Mouse (Mus musculus): ENCODE measurements around the gene Rpl21.

The Rpl21 gene

GRCm38 (mm10) chr5:146833673-146834201 is 1.0 kb downstream of the Rpl21 start:
- DNase-seq (ENCODE audit: low read depth, low spot score): no peak

DNA sequence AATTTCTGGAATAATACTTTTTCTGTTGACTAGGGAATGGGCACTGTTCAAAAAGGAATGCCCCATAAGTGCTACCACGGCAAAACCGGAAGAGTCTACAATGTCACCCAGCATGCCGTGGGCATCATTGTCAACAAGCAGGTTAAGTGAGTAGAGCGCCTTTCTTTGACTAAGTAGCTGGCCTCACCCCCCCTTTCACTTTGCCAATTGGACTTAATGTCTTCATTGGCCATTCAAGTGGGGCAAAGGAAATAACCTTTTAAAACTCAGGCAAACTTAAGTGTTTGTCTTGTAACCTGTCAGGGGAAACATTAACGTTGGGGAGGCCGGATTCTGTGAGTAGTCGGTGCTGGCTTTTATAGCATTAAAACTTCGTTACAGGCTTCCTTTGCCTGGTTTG is 2.3 kb downstream of the Rpl21 start:
- DNase-seq (ENCODE audit: low read depth, low spot score): no peak

DNA sequence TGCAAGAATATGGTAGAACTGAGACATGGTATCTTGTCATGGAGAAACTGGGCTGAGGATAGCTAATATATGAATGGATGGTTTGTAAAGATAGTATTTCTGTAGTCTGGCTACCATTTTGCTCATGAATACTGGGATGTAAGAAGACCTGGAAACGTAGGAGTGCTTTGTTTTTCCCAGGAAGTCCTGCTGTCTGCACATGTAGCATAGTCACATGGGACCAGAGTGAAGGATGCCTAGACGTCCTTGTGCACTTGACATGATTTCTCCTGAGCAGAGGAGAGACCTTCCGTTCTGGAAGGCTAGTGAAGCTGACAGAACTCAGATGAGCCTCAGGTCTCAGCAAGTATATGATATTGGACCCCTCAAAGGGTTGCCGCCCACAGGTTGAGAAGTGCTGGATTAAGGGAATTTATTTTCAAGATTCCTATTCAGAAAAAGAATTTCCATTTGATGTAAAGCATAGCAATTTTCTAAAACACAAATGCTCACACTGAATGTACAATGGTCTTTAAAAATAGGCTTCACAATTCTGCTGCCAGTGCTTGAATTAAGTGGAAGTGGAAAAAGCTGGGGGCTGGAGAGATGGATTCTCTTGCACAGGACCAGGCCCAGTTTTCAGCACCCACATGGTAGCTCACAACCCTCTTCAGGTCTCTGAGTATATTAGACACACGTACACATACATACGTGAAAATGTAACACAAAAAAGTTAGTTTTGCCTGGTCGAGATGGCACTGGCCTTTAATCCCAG is 5.5 kb downstream of the Rpl21 start:
- no peak for DNase-seq (ENCODE audit: low read depth, low spot score)

- no peak for DNase-seq (ENCODE audit: low read depth, low spot score)
These were observed 6.4 kb downstream of the Rpl21 start for GRCm38 (mm10) chr5:146838836-146839648.

- DNase-seq (ENCODE audit: low read depth, low spot score): no peak
These were observed 7.1 kb downstream of the Rpl21 start for GRCm38 (mm10) chr5:146839760-146840159.

DNA sequence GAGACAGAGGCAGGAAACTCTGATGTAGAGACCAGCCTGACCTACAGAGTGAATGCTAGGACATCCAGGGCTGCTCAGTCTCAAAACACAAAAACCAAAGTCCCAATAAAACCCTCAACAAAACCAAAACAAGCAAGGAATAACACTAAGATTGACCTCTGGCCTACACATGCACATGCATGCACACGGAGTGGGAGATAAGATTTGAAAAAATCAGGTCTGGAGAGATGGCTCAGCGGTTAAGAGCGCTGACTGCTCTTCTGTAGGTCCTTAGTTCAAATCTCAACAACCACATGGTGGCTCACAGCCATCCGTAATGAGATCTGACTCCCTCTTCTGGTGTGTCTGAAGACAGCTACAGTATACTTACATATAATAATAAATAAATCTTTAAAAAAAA is 7.7 kb downstream of the Rpl21 start:
- no peak for DNase-seq (ENCODE audit: low read depth, low spot score)

DNA sequence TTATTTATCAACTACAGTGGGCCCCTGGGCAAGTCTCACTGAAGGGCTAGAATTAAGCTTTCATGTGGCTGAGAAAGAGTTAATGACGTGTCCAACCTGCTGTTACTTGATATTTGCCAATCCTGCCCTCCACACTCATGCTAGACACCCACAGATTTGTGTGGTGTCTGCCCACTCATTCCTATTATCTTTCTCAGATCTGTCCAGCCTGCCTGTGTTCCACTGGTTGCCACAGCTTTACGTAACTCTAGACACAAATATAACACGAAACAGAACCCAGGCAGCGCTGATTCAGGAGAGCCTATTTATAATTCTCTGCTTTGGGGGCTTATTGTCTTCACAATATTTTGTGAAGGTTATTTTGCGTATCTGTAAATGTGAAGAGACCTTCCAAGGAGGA is 8.6 kb downstream of the Rpl21 start:
- no peak for DNase-seq (ENCODE audit: low read depth, low spot score)

- no peak for DNase-seq (ENCODE audit: low read depth, low spot score)
These were observed 9.3 kb downstream of the Rpl21 start for GRCm38 (mm10) chr5:146841996-146842395.

GRCm38 (mm10) chr5:146844301-146844941 is 11.7 kb downstream of the Rpl21 start:
- DNase-seq (ENCODE audit: low read depth, low spot score): no peak

DNA sequence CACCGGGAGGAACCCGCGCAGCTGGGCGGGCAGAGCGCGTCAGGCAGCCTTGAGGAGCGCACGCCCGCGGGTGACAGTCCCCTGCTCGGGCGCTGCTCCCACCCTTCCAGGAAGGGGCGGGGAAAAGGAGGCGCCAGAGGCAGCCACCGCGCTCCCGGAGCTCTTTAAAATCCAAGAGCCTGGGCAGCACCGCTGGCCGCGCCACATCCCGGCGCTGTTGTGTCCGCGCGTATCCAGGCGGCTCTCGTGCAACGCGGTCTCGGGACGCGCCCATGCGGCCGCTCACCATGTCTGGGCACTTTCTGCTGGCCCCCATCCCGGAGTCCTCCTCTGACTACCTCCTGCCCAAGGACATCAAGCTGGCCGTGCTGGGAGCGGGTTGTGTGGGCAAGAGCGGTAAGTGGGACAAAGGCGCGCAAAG is 12.3 kb downstream of the Rpl21 start, which contains the start of gene Rasl11a:
TSS of gene Rasl11a (plus strand) at position 127 of the 421 bp plus-strand sequence.
- no peak for DNase-seq (ENCODE audit: low read depth, low spot score)

DNA sequence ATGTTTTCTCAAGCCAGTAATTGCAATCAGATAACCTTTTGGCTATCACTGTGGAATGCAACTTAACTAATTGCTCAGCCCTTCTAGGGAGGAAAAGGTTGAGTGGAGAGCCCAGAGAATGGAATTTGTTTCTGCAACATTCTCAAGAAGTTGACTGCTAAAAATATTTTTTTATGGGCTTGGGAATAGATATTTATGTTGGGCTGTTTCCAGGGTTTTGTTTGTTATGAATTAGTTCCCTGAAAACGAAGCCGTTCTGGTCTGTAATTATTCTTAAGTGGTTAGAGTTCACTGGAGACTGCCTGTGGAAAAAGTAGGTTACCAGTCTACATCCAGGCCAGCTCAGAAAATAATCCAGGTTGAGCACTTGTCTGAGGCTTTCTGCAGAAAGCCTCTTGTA is 13.8 kb downstream of the Rpl21 start:
- no peak for DNase-seq (ENCODE audit: low read depth, low spot score)

DNA sequence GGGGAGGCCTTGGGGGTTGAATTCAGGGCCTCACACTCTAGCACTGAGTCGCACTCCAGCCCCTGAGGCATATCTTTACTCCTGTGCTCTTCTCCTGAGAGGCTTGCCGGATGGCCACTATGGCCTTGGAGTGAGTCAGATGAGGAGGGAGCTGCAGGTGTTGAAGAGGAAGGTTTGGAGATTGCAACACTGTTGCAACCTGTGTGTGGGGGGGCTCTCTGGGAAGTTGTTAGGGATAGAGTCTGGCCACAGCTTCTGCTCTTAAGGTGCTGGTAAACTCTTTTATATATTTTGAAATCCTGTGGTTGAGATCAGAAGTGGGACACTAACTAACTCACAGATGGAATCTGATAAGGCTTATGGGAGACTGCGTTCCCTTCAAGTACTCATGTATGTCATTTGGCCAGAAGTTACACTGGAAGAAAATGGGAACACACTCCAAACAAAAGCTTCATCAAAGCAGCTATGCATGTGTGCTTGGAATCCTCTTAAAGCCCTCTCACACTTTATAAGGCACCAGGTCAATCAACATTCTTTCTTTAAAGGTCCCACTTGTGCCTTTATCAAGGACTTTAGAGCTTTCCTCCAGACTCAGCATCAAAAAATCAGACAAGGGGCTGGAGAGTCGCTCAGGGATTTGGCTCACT is 16.4 kb downstream of the Rpl21 start:
- DNase-seq (ENCODE audit: low read depth, low spot score): no peak

DNA sequence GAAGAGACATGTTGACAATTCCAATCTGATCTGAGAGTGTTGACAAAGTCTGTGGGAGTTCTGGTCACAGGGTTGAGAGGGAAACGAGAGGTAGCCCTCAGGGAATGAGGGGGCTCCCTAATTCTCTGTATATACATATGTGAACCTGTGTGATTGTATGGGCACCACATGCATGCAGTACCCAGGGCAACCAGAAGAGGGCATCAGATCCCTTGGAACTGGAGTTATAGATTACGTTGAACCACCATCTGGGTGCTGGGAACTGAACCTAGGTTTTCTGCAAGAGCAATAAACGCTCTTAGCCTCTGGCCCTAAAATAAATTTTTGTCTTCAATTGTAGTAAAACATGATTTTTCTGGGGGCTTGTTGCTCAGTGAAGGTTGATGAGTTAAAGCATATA is 23.4 kb downstream of the Rpl21 start:
- no peak for DNase-seq (ENCODE audit: low read depth, low spot score)

DNA sequence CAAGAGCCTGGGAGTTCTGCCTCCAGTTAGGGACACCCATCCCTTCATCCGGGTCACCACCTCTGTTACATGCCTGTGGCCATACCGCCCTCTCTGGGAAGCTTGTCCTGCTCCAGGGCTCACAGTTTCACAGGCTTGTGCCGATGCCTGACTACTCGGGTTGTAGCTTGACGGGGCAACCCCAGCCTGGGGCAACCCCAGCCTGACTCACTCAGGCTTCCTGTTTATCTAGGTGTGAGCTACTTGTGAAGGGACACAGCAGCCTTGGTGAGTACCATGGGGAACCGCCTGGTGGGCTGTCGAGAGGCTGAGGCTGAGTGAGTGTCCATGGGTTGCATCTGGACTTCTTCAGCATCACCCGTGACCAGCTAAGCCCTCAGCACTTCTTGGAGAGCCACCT is 24.9 kb downstream of the Rpl21 start:
- no peak for DNase-seq (ENCODE audit: low read depth, low spot score)

DNA sequence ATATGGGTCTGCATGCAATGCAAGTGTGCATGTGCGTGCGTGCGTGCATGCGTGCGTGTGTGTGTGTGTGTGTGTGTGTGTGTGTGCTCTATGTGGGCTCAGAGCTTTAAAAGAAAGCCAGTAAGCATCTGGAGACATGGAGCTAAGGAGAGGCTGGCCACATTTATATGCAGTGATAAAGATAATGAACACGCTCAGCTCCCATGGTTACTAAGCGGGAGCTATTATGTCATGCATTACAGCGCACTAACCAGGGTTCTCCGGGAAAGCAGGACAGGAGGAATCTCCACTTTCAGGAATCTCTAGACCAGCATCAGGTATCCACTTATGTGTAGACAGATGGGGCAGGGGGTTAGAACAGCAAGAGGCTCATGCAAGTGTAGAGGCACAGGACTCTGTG is 26.1 kb downstream of the Rpl21 start:
- no peak for DNase-seq (ENCODE audit: low read depth, low spot score)

- no peak for DNase-seq (ENCODE audit: low read depth, low spot score)
These were observed 26.6 kb downstream of the Rpl21 start for GRCm38 (mm10) chr5:146859246-146859645.

- no peak for DNase-seq (ENCODE audit: low read depth, low spot score)
These were observed 27.7 kb downstream of the Rpl21 start for GRCm38 (mm10) chr5:146860222-146860998.

- DNase-seq (ENCODE audit: low read depth, low spot score): peak; percentile 93
These were observed 28.9 kb downstream of the Rpl21 start for GRCm38 (mm10) chr5:146861588-146861987.

- DNase-seq (ENCODE audit: low read depth, low spot score): no peak
These were observed 32.8 kb downstream of the Rpl21 start for GRCm38 (mm10) chr5:146865511-146865910.

GRCm38 (mm10) chr5:146866277-146866676 is 33.6 kb downstream of the Rpl21 start:
- no peak for DNase-seq (ENCODE audit: low read depth, low spot score)

Data from telencephalon, adult 2 months (tissue).